Mouse (Mus musculus): ENCODE measurements around the gene Hadha. TPM values are rescaled to one million over a fixed set of nuclear protein-coding genes. Genes with fewer than 3 reads are reported as not detected.

Hadha gene
- total and polyA plus RNA-seq, 2 experiments from 2014 or later: 56.1 to 57.9 TPM

DNA sequence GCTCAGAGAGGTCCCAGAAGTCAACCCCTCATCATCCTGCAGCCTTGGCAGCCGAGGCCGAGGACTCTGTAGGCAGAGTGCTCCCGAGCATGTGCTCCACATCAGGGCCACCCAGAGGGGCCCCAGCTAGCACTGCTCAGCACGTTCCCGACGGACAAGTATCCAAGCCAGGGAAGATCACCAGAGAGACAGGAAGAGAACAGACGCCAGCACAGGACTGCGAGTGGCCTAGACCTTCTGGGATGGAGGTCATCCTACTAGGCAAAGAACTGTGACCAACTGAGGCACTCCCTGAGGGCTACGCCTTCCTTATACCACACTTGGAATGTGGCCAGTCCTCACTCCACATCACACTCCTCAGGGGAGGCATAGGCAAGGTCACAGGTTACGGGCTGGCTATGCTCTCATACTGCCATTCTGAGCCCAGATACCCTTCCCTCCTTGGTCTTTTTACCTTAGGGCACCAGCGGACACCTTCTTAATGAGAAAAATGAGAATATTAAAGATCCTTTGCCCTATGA, 19.2 kb downstream of the Hadha start:
- no peak overlapping the region for H3K27ac ChIP-seq (ENCODE audit: low read depth, low read length)
- H3K9ac ChIP-seq: no peak overlapping the region
- H3K27me3 ChIP-seq (ENCODE audit: insufficient read depth, low read length): no peaks in the 10 kb centered on the region
- DNase-seq (no peak), ATAC-seq (no peak)
- no peak overlapping the region for H3K4me2 ChIP-seq (ENCODE audit: low read depth)
- H3K36me3 ChIP-seq (ENCODE audit: insufficient read depth): peaks cover 67% of the 10 kb centered on the region
- 96% methylated on average over 11 of the region's 11 CpGs for WGBS
- H3K9me3 ChIP-seq (ENCODE audit: low read length): no peaks in the 10 kb centered on the region
- H3K4me3 ChIP-seq (ENCODE audit: low read depth, low read length): no peak overlapping the region
- no peaks in the 10 kb centered on the region for H3K4me1 ChIP-seq (ENCODE audit: insufficient read depth)
- TF ChIP-seq CTCF (IDR thresholded peaks at IDR 0.05; ENCODE audit: low read depth): no peak

DNA sequence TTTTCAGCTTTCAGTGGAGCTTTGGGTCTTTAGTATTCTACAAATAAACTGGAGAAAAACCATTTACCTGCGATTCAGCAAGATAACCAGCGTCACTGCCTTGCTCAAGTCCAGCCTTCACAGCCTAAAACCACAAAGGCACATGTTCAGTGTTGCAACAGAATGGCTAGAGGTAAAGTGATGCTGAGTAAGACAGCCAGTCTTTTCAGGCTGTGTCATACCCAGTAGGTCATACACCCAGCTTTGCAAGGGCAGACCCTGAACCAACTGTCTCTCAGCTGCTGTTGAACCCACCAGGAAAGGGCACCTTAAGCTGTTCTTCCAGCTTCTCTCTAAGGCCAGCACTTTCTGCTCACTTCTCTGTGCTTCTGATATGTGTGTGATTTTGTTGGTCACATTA, 22.8 kb downstream of the Hadha start:
- ATAC-seq (no peak), DNase-seq (no peak)
- no peak overlapping the region for H3K4me3 ChIP-seq (ENCODE audit: low read depth, low read length)
- H3K27ac ChIP-seq (ENCODE audit: low read depth, low read length): no peak overlapping the region
- H3K36me3 ChIP-seq (ENCODE audit: insufficient read depth): peaks cover 69% of the 10 kb centered on the region
- H3K9me3 ChIP-seq (ENCODE audit: low read length): no peaks in the 10 kb centered on the region
- no peaks in the 10 kb centered on the region for H3K4me1 ChIP-seq (ENCODE audit: insufficient read depth)
- 97% methylated on average over 2 of the region's 2 CpGs for WGBS
- H3K27me3 ChIP-seq (ENCODE audit: insufficient read depth, low read length): no peaks in the 10 kb centered on the region
- H3K9ac ChIP-seq: no peak overlapping the region
- no peak for TF ChIP-seq CTCF (IDR thresholded peaks at IDR 0.05; ENCODE audit: low read depth)
- H3K4me2 ChIP-seq (ENCODE audit: low read depth): no peak overlapping the region

DNA sequence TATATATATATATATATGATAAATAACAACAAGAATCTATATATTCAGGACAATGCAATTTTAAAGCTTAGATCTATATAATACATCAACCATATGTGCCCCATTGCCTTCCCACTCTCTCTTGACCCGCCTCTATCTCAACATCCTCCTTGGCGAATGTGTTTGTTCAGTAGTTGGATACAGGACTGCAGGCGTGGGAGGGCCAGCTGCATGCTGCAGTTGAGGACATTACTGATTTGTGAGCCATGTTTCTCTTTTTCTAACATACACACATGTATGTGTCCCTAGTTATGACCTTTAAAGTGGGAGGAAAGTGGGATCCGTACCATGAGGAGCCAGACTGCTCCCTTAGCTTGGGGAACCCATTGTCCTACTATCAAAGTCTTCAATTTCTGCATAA, 23.7 kb downstream of the Hadha start:
- DNase-seq: no peak
- no peak for TF ChIP-seq CTCF (IDR thresholded peaks at IDR 0.05; ENCODE audit: low read depth)
- H3K36me3 ChIP-seq (ENCODE audit: insufficient read depth): peaks cover 77% of the 10 kb centered on the region
- 90% methylated on average over 4 of the region's 4 CpGs for WGBS
- no peak overlapping the region for H3K4me2 ChIP-seq (ENCODE audit: low read depth)
- H3K9ac ChIP-seq: no peak overlapping the region
- no peaks in the 10 kb centered on the region for H3K4me1 ChIP-seq (ENCODE audit: insufficient read depth)
- no peak for ATAC-seq
- H3K27ac ChIP-seq (ENCODE audit: low read depth, low read length): no peak overlapping the region
- no peak overlapping the region for H3K4me3 ChIP-seq (ENCODE audit: low read depth, low read length)
- no peaks in the 10 kb centered on the region for H3K9me3 ChIP-seq (ENCODE audit: low read length)
- no peaks in the 10 kb centered on the region for H3K27me3 ChIP-seq (ENCODE audit: insufficient read depth, low read length)

DNA sequence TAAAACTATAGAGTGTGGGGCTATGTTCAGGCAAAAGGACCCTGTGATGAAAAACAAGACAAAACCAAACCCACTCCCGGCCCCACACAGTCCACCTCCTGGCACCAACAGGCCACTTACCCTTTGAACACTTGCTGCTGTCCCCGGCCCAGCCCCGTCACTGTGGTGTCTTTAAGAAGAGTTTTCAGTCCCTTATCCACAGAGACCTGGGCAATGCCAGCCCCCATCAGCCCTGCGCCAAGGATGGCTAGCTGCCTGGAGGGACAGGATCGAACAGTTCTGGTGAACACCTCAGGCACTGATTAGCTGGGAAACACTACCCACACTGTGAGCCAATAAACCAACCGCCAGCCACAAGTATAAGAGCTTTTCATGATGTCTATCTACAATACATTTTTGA, 26.3 kb downstream of the Hadha start:
- ATAC-seq: no peak
- no peak overlapping the region for H3K27ac ChIP-seq (ENCODE audit: low read depth, low read length)
- no peaks in the 10 kb centered on the region for H3K4me1 ChIP-seq (ENCODE audit: insufficient read depth)
- TF ChIP-seq CTCF (IDR thresholded peaks at IDR 0.05; ENCODE audit: low read depth): no peak
- H3K4me2 ChIP-seq (ENCODE audit: low read depth): no peak overlapping the region
- DNase-seq: no peak
- no peaks in the 10 kb centered on the region for H3K27me3 ChIP-seq (ENCODE audit: insufficient read depth, low read length)
- peaks cover 71% of the 10 kb centered on the region for H3K36me3 ChIP-seq (ENCODE audit: insufficient read depth)
- no peak overlapping the region for H3K4me3 ChIP-seq (ENCODE audit: low read depth, low read length)
- H3K9me3 ChIP-seq (ENCODE audit: low read length): no peaks in the 10 kb centered on the region
- WGBS: 88% methylated on average over 6 of the region's 6 CpGs
- H3K9ac ChIP-seq: no peak overlapping the region

DNA sequence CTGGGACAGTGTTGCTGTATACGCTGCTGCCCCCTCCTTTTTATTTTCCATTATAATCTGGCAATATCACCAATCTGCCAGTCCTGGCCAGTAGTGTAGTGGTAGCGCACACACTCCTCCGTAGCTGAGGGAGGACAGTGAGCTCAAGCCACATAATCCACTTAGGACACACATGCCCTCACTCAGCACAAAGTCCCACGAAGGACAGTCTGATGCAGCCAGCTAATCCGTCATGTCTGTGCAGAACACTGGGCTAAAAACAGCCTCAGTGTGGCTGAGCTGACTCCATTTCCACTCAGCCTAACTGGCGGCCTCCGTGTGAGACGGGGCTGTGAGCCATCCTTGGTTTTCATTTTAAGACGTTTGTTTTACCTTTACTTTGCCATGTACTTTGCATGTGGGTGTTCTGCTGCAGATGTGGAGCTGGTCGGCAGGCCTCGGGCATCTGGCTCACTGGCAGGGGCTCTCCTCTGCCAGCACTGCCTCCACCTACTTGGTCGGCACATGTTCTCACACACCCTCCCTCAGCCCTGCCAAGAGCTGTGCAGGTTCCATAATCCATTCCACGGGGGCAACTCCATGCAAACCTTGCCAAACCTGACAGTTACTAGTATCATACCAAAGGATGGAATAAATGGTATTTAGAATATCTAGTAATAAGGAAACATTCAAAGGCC, 26.9 kb downstream of the Hadha start:
- peaks cover 77% of the 10 kb centered on the region for H3K36me3 ChIP-seq (ENCODE audit: insufficient read depth)
- TF ChIP-seq CTCF (IDR thresholded peaks at IDR 0.05; ENCODE audit: low read depth): no peak
- no peak overlapping the region for H3K4me2 ChIP-seq (ENCODE audit: low read depth)
- H3K9me3 ChIP-seq (ENCODE audit: low read length): no peaks in the 10 kb centered on the region
- no peak for DNase-seq
- H3K9ac ChIP-seq: no peak overlapping the region
- WGBS: 91% methylated on average over 13 of the region's 13 CpGs
- no peaks in the 10 kb centered on the region for H3K27me3 ChIP-seq (ENCODE audit: insufficient read depth, low read length)
- no peak for ATAC-seq
- H3K27ac ChIP-seq (ENCODE audit: low read depth, low read length): no peak overlapping the region
- no peak overlapping the region for H3K4me3 ChIP-seq (ENCODE audit: low read depth, low read length)
- H3K4me1 ChIP-seq (ENCODE audit: insufficient read depth): no peaks in the 10 kb centered on the region

DNA sequence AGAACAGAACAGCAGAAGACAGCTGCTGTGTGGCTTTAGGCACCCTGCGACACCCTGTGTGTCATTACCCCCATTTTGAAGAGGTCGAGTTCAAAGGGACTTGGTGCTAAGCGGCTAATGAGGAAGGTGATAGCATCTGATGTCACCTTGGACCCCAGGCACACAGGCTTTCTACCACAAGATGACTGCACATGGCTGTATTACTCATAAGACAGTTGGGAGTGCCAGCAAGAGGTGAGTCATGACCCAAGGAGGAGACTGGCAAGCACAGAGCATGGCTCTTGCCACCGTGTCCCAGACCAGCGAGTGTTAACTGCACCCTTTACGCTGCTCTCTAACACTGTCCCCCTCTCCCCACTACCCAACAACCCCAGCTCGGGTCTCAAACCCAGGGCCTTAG, 28.2 kb downstream of the Hadha start:
- DNase-seq (no peak), ATAC-seq (no peak)
- H3K27me3 ChIP-seq (ENCODE audit: insufficient read depth, low read length): no peaks in the 10 kb centered on the region
- H3K4me1 ChIP-seq (ENCODE audit: insufficient read depth): no peaks in the 10 kb centered on the region
- H3K4me3 ChIP-seq (ENCODE audit: low read depth, low read length): no peak overlapping the region
- no peak overlapping the region for H3K27ac ChIP-seq (ENCODE audit: low read depth, low read length)
- WGBS: 89% methylated on average over 7 of the region's 7 CpGs
- H3K9me3 ChIP-seq (ENCODE audit: low read length): no peaks in the 10 kb centered on the region
- H3K9ac ChIP-seq: no peak overlapping the region
- TF ChIP-seq CTCF (IDR thresholded peaks at IDR 0.05; ENCODE audit: low read depth): no peak
- H3K36me3 ChIP-seq (ENCODE audit: insufficient read depth): peaks cover 78% of the 10 kb centered on the region
- no peak overlapping the region for H3K4me2 ChIP-seq (ENCODE audit: low read depth)

DNA sequence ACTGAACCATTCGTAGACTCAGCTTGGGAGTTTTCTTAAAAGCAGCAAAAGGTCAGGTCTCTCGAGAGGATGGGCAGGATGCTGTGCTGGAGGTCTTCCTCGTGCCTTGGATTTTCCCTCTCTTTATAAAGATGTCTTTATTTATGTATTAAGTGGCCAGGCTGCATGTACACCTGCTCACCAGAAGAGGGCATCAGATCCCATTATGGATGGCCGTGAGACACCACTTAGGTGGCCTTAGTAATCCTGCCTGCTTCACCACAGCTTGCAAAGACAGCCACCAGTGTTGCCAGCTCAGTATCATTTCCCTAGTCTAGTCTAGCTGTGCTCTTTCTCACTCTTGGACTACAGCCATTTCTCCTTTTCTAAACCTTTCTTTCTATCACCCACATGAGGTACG, 29.4 kb downstream of the Hadha start:
- TF ChIP-seq CTCF (IDR thresholded peaks at IDR 0.05; ENCODE audit: low read depth): peak; percentile 71
- Histone ChIP-seq H3K27me3 (ENCODE audit: insufficient read depth, low read length) (no peaks in the 10 kb centered on the region), H3K9me3 (ENCODE audit: low read length) (no peaks in the 10 kb centered on the region), H3K9ac (no peak overlapping the region), H3K27ac (ENCODE audit: low read depth, low read length) (no peak overlapping the region), H3K4me3 (ENCODE audit: low read depth, low read length) (no peak overlapping the region), H3K4me1 (ENCODE audit: insufficient read depth) (no peaks in the 10 kb centered on the region), H3K36me3 (ENCODE audit: insufficient read depth) (peaks cover 84% of the 10 kb centered on the region), H3K4me2 (ENCODE audit: low read depth) (no peak overlapping the region)
- 43% methylated on average over 5 of the region's 5 CpGs for WGBS
- no peak for ATAC-seq
- peak; percentile 47 for DNase-seq

All from forebrain, postnatal 0 days (tissue).